Mouse (Mus musculus): ENCODE measurements around the gene Tada3.

The Tada3 gene

GRCm38 (mm10) chr6:113377496-113378385 is at the start of gene Tada3, which contains the start of gene Arpc4:
Tada3 (minus strand) TSS chr6:113377883.
Arpc4 (plus strand) TSS chr6:113378115.
- peak; percentile 93 for DNase-seq

- peak; percentile 66 for DNase-seq
Observed at GRCm38 (mm10) chr6:113427397-113427796, 49.7 kb upstream of the Tada3 start.

- no peak for DNase-seq
Observed at GRCm38 (mm10) chr6:113426696-113427095, 49.0 kb upstream of the Tada3 start.

GRCm38 (mm10) chr6:113424187-113424586 is 46.5 kb upstream of the Tada3 start:
- DNase-seq = no peak

- DNase-seq = no peak
Observed at GRCm38 (mm10) chr6:113423000-113423399, 45.3 kb upstream of the Tada3 start.

- peak; percentile 99 for DNase-seq
Observed at GRCm38 (mm10) chr6:113419199-113419587, 41.5 kb upstream of the Tada3 start, which contains the start of gene Rpusd3. Rpusd3 (minus strand) TSS chr6:113419340.

GRCm38 (mm10) chr6:113418441-113419198 is 40.9 kb upstream of the Tada3 start:
- DNase-seq = no peak

GRCm38 (mm10) chr6:113416416-113416815 is 38.7 kb upstream of the Tada3 start:
- no peak for DNase-seq

- DNase-seq = no peak
Observed at GRCm38 (mm10) chr6:113410001-113410400, 32.3 kb upstream of the Tada3 start.

- DNase-seq = peak; percentile 20
Observed at GRCm38 (mm10) chr6:113406683-113407082, 29.0 kb upstream of the Tada3 start.

GRCm38 (mm10) chr6:113405483-113405882 is 27.8 kb upstream of the Tada3 start:
- DNase-seq = no peak

- DNase-seq = no peak
Observed at GRCm38 (mm10) chr6:113404649-113405448, 27.2 kb upstream of the Tada3 start.

- no peak for DNase-seq
Observed at GRCm38 (mm10) chr6:113402094-113402493, 24.4 kb upstream of the Tada3 start.

- DNase-seq = no peak
Observed at GRCm38 (mm10) chr6:113396270-113397030, 18.8 kb upstream of the Tada3 start.

GRCm38 (mm10) chr6:113395501-113395900 is 17.8 kb upstream of the Tada3 start:
- DNase-seq = no peak

GRCm38 (mm10) chr6:113394811-113395210 is 17.1 kb upstream of the Tada3 start:
- DNase-seq = no peak

- no peak for DNase-seq
Observed at GRCm38 (mm10) chr6:113393951-113394350, 16.3 kb upstream of the Tada3 start.

GRCm38 (mm10) chr6:113392387-113393071 is 14.8 kb upstream of the Tada3 start:
- no peak for DNase-seq

GRCm38 (mm10) chr6:113392015-113392386 is 14.3 kb upstream of the Tada3 start:
- no peak for DNase-seq

- no peak for DNase-seq
Observed at GRCm38 (mm10) chr6:113390715-113391114, 13.0 kb upstream of the Tada3 start.

- DNase-seq = no peak
Observed at GRCm38 (mm10) chr6:113388960-113389359, 11.3 kb upstream of the Tada3 start, which contains the start of gene Ttll3. Ttll3 (plus strand) TSS chr6:113389260.

All from thymus, postnatal 25 days (tissue).